ENCODE assay signal across 25 mouse cellular contexts in the genomic region with DNA sequence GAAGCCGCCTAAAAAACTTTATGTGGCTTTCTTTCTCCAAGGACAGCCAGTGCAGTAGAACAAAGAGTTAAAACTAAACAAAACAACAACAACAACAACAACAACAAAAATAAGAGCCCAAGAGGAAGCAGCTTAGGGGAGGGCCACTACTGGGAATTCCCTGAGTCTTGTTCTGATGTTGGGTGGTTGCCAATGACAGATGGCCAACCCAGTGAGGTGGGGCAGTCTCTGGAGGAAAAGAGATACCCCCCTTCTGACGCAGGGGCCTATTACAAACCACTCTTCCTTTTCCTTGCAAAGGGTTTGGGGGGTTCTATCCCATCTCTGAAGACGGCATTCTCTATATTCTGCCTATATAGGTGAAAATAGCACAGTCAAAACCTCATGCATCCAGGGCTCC. TPM values are rescaled to one million over a fixed set of nuclear protein-coding genes. Genes with fewer than 3 reads are reported as not detected.
DNase-seq lines count a peak whose midpoint lies in the region; ATAC-seq lines count a peak whose summit lies in the region.
"Had no signal": no experiment of that assay in that cellular context is flagged by ENCODE, and none has a peak within 500 bp of the region (broad histone marks: within the 10 kb centered on the region; RNA-seq: fewer than 3 reads in every experiment).

No protein-coding gene starts in this region.

- H3K36me3 ChIP-seq in forebrain, embryonic 15.5 days, result peaks cover 3% of the 10 kb centered on the region
- H3K36me3 ChIP-seq in forebrain, embryonic 12.5 days (replicated peaks), result no peaks in the 10 kb centered on the region
- H3K36me3 ChIP-seq in kidney, embryonic 16.5 days (ENCODE audit: insufficient read depth, low read length), result peaks cover 9% of the 10 kb centered on the region; the same call in 1 of the 2 replicates
- H3K36me3 ChIP-seq: embryonic facial prominence, embryonic 12.5 days; G1E; liver, embryonic 13.5 days had no signal

- H3K4me1 ChIP-seq in forebrain, embryonic 15.5 days, result no peaks in the 10 kb centered on the region
- H3K4me1 ChIP-seq in forebrain, embryonic 12.5 days, result no peaks in the 10 kb centered on the region
- peaks cover 26% of the 10 kb centered on the region for H3K4me1 ChIP-seq in kidney, embryonic 16.5 days (ENCODE audit: insufficient read depth, low read length)
- H3K4me1 ChIP-seq: liver, embryonic 13.5 days had no signal

- no peak overlapping the region for H3K4me2 ChIP-seq in forebrain, embryonic 15.5 days (replicated peaks)
- no peak overlapping the region for H3K4me2 ChIP-seq in forebrain, embryonic 12.5 days
- H3K4me2 ChIP-seq in kidney, embryonic 16.5 days (replicated peaks; ENCODE audit: low read depth, low read length), result no peak overlapping the region
- H3K4me2 ChIP-seq: embryonic facial prominence, embryonic 12.5 days; hindbrain, embryonic 13.5 days; limb, embryonic 13.5 days; liver, embryonic 13.5 days; midbrain, embryonic 11.5 days; neural tube, embryonic 13.5 days had no signal

- no peaks in the 10 kb centered on the region for H3K27me3 ChIP-seq in forebrain, embryonic 15.5 days
- no peaks in the 10 kb centered on the region for H3K27me3 ChIP-seq in forebrain, embryonic 12.5 days
- no peaks in the 10 kb centered on the region for H3K27me3 ChIP-seq in kidney, embryonic 16.5 days (ENCODE audit: insufficient read depth, low read length)
- H3K27me3 ChIP-seq: embryonic facial prominence, embryonic 12.5 days; hindbrain, embryonic 13.5 days; limb, embryonic 13.5 days; liver, embryonic 13.5 days; neural tube, embryonic 13.5 days had no signal

- WGBS in forebrain, embryonic 15.5 days, result 69% methylated on average over 3 of the region's 3 CpGs
- 88% methylated on average over 3 of the region's 3 CpGs for WGBS in forebrain, embryonic 12.5 days
- 77% methylated on average over 3 of the region's 3 CpGs for WGBS in kidney, embryonic 16.5 days

- no peak overlapping the region for H3K9ac ChIP-seq in forebrain, embryonic 15.5 days (replicated peaks)
- no peak overlapping the region for H3K9ac ChIP-seq in forebrain, embryonic 12.5 days
- H3K9ac ChIP-seq in kidney, embryonic 16.5 days (replicated peaks; ENCODE audit: low read length), result no peak overlapping the region
- H3K9ac ChIP-seq: embryonic facial prominence, embryonic 12.5 days; hindbrain, embryonic 13.5 days; limb, embryonic 13.5 days; liver, embryonic 13.5 days; neural tube, embryonic 13.5 days had no signal

- DNase-seq in kidney, adult 11 months, result no peak
- DNase-seq in cerebellum, adult 11-12 months, result peak; percentile 53
- DNase-seq in cerebellum, postnatal 14 days, result peak; percentile 74 to 81
- DNase-seq in frontal cortex, postnatal 25 days (ENCODE audit: low spot score in 2 of 2), result no peak
- DNase-seq: adrenal gland, postnatal 25 days; gastrocnemius, postnatal 36 days; liver, embryonic 13.5 days; thymus, postnatal 14 days had no signal

- no peak overlapping the region for H3K4me3 ChIP-seq in forebrain, embryonic 15.5 days
- H3K4me3 ChIP-seq in forebrain, embryonic 12.5 days (replicated peaks), result no peak overlapping the region
- no peak overlapping the region for H3K4me3 ChIP-seq in kidney, embryonic 16.5 days (ENCODE audit: low read length)
- H3K4me3 ChIP-seq: embryonic facial prominence, embryonic 12.5 days; erythroblast, embryonic 14.5 days; hindbrain, embryonic 13.5 days; limb, embryonic 13.5 days; liver, embryonic 13.5 days; neural tube, embryonic 13.5 days had no signal

- H3K27ac ChIP-seq in forebrain, embryonic 15.5 days (replicated peaks), result no peak overlapping the region
- no peak overlapping the region for H3K27ac ChIP-seq in forebrain, embryonic 12.5 days
- H3K27ac ChIP-seq in kidney, embryonic 16.5 days (ENCODE audit: low read length), result peak overlapping the region; percentile 13; the same call in 1 of the 2 replicates
- H3K27ac ChIP-seq: embryonic facial prominence, embryonic 12.5 days; hindbrain, embryonic 13.5 days; limb, embryonic 13.5 days; liver, embryonic 13.5 days; macrophage; neural tube, embryonic 13.5 days had no signal

- H3K9me3 ChIP-seq in forebrain, embryonic 15.5 days, result no peaks in the 10 kb centered on the region
- no peaks in the 10 kb centered on the region for H3K9me3 ChIP-seq in forebrain, embryonic 12.5 days
- H3K9me3 ChIP-seq in kidney, embryonic 16.5 days (ENCODE audit: low read length), result no peaks in the 10 kb centered on the region
- H3K9me3 ChIP-seq: embryonic facial prominence, embryonic 12.5 days; hindbrain, embryonic 13.5 days; limb, embryonic 13.5 days; liver, embryonic 13.5 days; neural tube, embryonic 13.5 days had no signal

- peak; percentile 38; the same call in 1 of the 2 replicates for ATAC-seq in forebrain, embryonic 15.5 days (replicated peaks)
- ATAC-seq in forebrain, embryonic 12.5 days (ENCODE audit: low FRiP score), result no peak
- ATAC-seq in kidney, embryonic 16.5 days (ENCODE audit: low FRiP score, low TSS enrichment), result no peak
- ATAC-seq in activated CD4-positive, CD25-positive, alpha-beta regulatory T cell, adult 4 months, result no peak
- ATAC-seq: intestine, postnatal 0 days had no signal

RNA-seq across cellular contexts. Expression of gene Gm11096, which starts 50.8 kb away (rescaled TPM):
- not detected in 2 replicates for polyA plus RNA-seq in forebrain, embryonic 15.5 days (2015; fragmentation: Nextera tagmentation; extraction: Ambion mirVana)
- not detected in 2 replicates for polyA plus RNA-seq in forebrain, embryonic 12.5 days (2016; fragmentation: Nextera tagmentation; extraction: Ambion mirVana)
- not detected in 2 replicates for polyA plus RNA-seq in kidney, embryonic 16.5 days (2015; fragmentation: Nextera tagmentation; extraction: Ambion mirVana)
- not detected for polyA plus RNA-seq in activated CD4-positive, CD25-positive, alpha-beta regulatory T cell, adult 4 months (2017; shearing (Covaris generic))
- polyA plus RNA-seq: embryonic facial prominence, embryonic 12.5 days; erythroblast, embryonic 14.5 days; G1E; heart, postnatal 0 days; hindbrain, embryonic 13.5 days; intestine, postnatal 0 days; large intestine, adult 2 months; limb, embryonic 13.5 days; liver, embryonic 13.5 days; lung, embryonic 16.5 days; macrophage; midbrain, embryonic 11.5 days; neural tube, embryonic 13.5 days; testis, adult 2 months had no signal

Comparison
In these comparisons a context has a peak if more than half of its experiments do, and no peak if none do; other contexts are left out.
1. DNase-seq: peak in cerebellum, adult 11-12 months (single experiment) and cerebellum, postnatal 14 days (2 of 2); none in kidney, adult 11 months (single experiment) and frontal cortex, postnatal 25 days (0 of 2).